Mouse (Mus musculus) G1E (cell line): ENCODE data around the gene Mybpc3. TPM values are rescaled to one million over a fixed set of nuclear protein-coding genes. Genes with fewer than 3 reads are reported as not detected.

ENCODE experiments used
- ATAC-seq: 2 replicates; pipeline ENCODE4 v1.8.0; 2016; ENCODE audit warnings: mild to moderate bottlenecking; ENCODE audit not compliant: insufficient number of reproducible peaks, poor library complexity, low FRiP score, severe bottlenecking; ENCODE audit errors: extremely low read depth
- DNase-seq: peaks from one replicate; pipeline ENCODE4 v3.0.0; 2012; ENCODE audit warnings: low spot score
- H3K27me3 ChIP-seq: 2 replicates; pipeline ENCODE4 v1.6.1; 2012; ENCODE audit warnings: mild to moderate bottlenecking, low read length, inconsistent platforms; ENCODE audit not compliant: insufficient read depth
- H3K36me3 ChIP-seq: replicated peaks from 2 replicates; pipeline ENCODE3; 2012; ENCODE audit warnings: mild to moderate bottlenecking, inconsistent platforms
- H3K4me1 ChIP-seq: 2 replicates; pipeline ENCODE4 v1.6.1; 2012; ENCODE audit warnings: low read depth, low read length, inconsistent platforms, mixed read lengths; ENCODE audit not compliant: insufficient read depth
- H3K4me3 ChIP-seq: 2 replicates; pipeline ENCODE4 v1.5.1; 2012; ENCODE audit warnings: low read depth, mild to moderate bottlenecking, inconsistent platforms, low read length, moderate library complexity, mixed read lengths
- H3K9me3 ChIP-seq: replicated peaks from 2 replicates; pipeline ENCODE4 v1.6.1; 2012; ENCODE audit warnings: inconsistent platforms
- CTCF ChIP-seq: IDR thresholded peaks from 2 replicates; pipeline ENCODE4 v1.5.1; 2012; ENCODE audit warnings: low read depth, low read length, inconsistent platforms, mixed read lengths
- GATA1 ChIP-seq: IDR thresholded peaks from 2 replicates; pipeline ENCODE4 v1.6.1; 2012; ENCODE audit warnings: borderline replicate concordance, low read length, inconsistent platforms, mixed read lengths
- GATA2 ChIP-seq: IDR thresholded peaks from 2 replicates; pipeline ENCODE4 v1.6.1; 2012; ENCODE audit warnings: low read depth, low read length, inconsistent platforms, borderline replicate concordance
- POLR2AphosphoS5 ChIP-seq: IDR thresholded peaks from 2 replicates; pipeline ENCODE4 v1.6.1; 2012; ENCODE audit warnings: low read depth, low read length, inconsistent platforms; ENCODE audit not compliant: insufficient replicate concordance
- TAL1 ChIP-seq: conservative IDR thresholded peaks from 2 replicates; pipeline ENCODE4 v1.6.1; 2012; ENCODE audit warnings: low read depth, low read length, inconsistent platforms, mixed read lengths
- polyA plus RNA-seq: library from polyadenylated mRNA; stranded (reverse); fragments of >175 nt; gene quantifications from 2 replicates; pipeline ENCODE4 v1.2.3, GENCODE M21; 2012
- total RNA-seq, 2 experiments: library from RNA; stranded (forward) in 1 of 2; stranded (reverse) in 1 of 2; fragments of 200-1000 nt in 1 of 2; fragments of >200 nt in 1 of 2; fragmentation: Nextera tagmentation in 1 of 2; gene quantifications; 2 replicates each; pipeline ENCODE4 v1.2.3; 2014 to 2017

Mybpc3 gene
- total and polyA plus RNA-seq, 3 experiments: not detected

DNA sequence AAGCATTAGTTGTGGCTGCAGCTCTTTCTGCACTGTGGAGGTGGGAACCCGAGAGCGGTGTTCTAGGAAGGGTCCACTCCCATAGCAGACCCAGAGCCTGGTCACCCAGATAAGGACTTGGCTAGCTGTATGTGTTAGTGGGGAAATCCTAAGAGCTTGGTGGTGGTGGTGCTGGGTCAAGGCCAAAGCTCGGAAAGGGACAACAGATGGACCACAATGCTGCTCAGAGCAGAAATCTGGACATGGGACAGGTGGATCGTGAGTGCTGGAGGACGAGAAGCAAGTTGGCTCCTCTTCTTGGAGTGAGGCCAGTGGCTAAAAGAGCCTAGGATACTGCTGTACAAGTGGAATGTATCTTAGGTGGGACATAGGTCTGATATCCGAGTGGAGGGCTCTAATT lies 1.6 kb downstream of the Mybpc3 start:
- ATAC-seq: no peak
- H3K27me3 ChIP-seq: peaks cover 54% of the 10 kb centered on the region
- TF ChIP-seq POLR2AphosphoS5 (no peak), GATA2 (no peak), CTCF (no peak), TAL1 (no peak), GATA1 (no peak)
- no peak overlapping the region for H3K4me3 ChIP-seq
- peaks cover 13% of the 10 kb centered on the region for H3K4me1 ChIP-seq
- H3K9me3 ChIP-seq: no peaks in the 10 kb centered on the region
- H3K36me3 ChIP-seq: peaks cover 31% of the 10 kb centered on the region
- no peak for DNase-seq

DNA sequence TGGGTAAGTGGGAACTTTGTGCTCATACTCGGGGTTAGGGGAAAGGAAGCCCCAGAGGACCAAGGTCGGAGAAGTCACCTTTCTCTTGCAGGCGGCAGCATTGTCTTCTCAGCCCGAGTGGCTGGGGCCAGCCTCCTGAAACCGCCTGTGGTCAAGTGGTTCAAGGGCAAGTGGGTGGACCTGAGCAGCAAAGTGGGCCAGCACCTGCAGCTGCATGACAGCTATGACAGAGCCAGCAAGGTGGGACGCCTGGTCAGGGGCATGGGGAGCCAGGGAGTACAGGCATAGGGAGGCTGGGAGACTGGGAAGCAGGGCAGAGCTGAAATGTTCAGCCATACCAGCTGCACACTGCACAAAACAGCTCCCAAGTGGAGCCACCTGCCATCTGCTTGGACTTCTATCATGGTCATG lies 2.3 kb downstream of the Mybpc3 start:
- Histone ChIP-seq H3K9me3 (no peaks in the 10 kb centered on the region), H3K4me3 (no peak overlapping the region), H3K36me3 (peaks cover 24% of the 10 kb centered on the region), H3K27me3 (peaks cover 57% of the 10 kb centered on the region), H3K4me1 (peaks cover 8% of the 10 kb centered on the region)
- no peak for ATAC-seq
- TF ChIP-seq CTCF (no peak), TAL1 (no peak), POLR2AphosphoS5 (no peak), GATA2 (no peak), GATA1 (no peak)
- no peak for DNase-seq

GRCm38 (mm10) chr2:91121011-91121410 lies 3.1 kb downstream of the Mybpc3 start:
- peaks cover 8% of the 10 kb centered on the region for H3K4me1 ChIP-seq
- H3K4me3 ChIP-seq: no peak overlapping the region
- H3K36me3 ChIP-seq: peaks cover 17% of the 10 kb centered on the region
- TF ChIP-seq TAL1 (no peak), GATA1 (no peak), GATA2 (no peak)
- ATAC-seq (no peak), DNase-seq (no peak)
- no peaks in the 10 kb centered on the region for H3K9me3 ChIP-seq
- H3K27me3 ChIP-seq: peaks cover 63% of the 10 kb centered on the region

DNA sequence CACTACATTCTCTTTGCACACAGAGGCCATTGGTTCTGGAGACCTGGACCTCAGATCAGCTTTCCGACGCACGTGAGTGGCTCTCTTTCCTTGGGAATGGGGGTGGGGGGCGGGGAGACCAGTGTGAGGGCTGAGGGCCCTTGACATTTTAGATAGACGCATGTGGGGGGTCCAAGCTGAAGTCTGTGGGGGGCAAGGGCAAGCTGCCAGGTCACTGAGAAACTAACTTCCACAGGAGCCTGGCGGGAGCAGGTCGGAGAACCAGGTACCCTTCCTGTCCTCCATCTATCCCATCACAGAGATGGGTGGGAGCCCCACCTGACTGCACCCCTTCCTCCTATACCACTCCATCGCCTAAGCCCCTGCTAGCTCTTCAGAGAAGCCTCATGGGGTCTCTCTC lies 3.6 kb downstream of the Mybpc3 start:
- DNase-seq (no peak), ATAC-seq (no peak)
- Histone ChIP-seq H3K4me1 (peaks cover 8% of the 10 kb centered on the region), H3K4me3 (no peak overlapping the region), H3K9me3 (no peaks in the 10 kb centered on the region), H3K27me3 (peaks cover 66% of the 10 kb centered on the region), H3K36me3 (peaks cover 12% of the 10 kb centered on the region)
- TF ChIP-seq TAL1: no peak
- TF ChIP-seq CTCF: no peak
- TF ChIP-seq GATA1: no peak
- no peak for TF ChIP-seq POLR2AphosphoS5
- no peak for TF ChIP-seq GATA2

GRCm38 (mm10) chr2:91123521-91123920 lies 5.6 kb downstream of the Mybpc3 start:
- Histone ChIP-seq H3K27me3 (peaks cover 77% of the 10 kb centered on the region), H3K4me1 (peaks cover 2% of the 10 kb centered on the region)
- no peak for ATAC-seq

GRCm38 (mm10) chr2:91125101-91125500 lies 7.2 kb downstream of the Mybpc3 start:
- H3K27me3 ChIP-seq: peaks cover 79% of the 10 kb centered on the region
- no peak for ATAC-seq

More at GRCm38 (mm10) chr2:91123521-91123920, 5.6 kb downstream of the Mybpc3 start:
- TF ChIP-seq POLR2AphosphoS5 (no peak), GATA1 (no peak), GATA2 (no peak), CTCF (no peak)
- Histone ChIP-seq H3K4me3 (no peak overlapping the region), H3K9me3 (no peaks in the 10 kb centered on the region), H3K36me3 (no peaks in the 10 kb centered on the region)
- DNase-seq: no peak

GRCm38 (mm10) chr2:91128761-91129160 lies 10.8 kb downstream of the Mybpc3 start:
- H3K36me3 ChIP-seq: no peaks in the 10 kb centered on the region
- H3K27me3 ChIP-seq: peaks cover 72% of the 10 kb centered on the region
- H3K9me3 ChIP-seq: no peaks in the 10 kb centered on the region
- peaks cover 3% of the 10 kb centered on the region; the same call in 1 of the 2 replicates for H3K4me1 ChIP-seq
- DNase-seq: no peak
- no peak overlapping the region for H3K4me3 ChIP-seq
- TF ChIP-seq CTCF: no peak
- no peak for TF ChIP-seq GATA1
- no peak for TF ChIP-seq GATA2
- TF ChIP-seq TAL1: no peak
- TF ChIP-seq POLR2AphosphoS5: no peak
- no peak for ATAC-seq

More at GRCm38 (mm10) chr2:91125101-91125500, 7.2 kb downstream of the Mybpc3 start:
- Histone ChIP-seq H3K4me1 (peaks cover 3% of the 10 kb centered on the region; the same call in 1 of the 2 replicates), H3K36me3 (no peaks in the 10 kb centered on the region), H3K9me3 (no peaks in the 10 kb centered on the region), H3K4me3 (no peak overlapping the region)
- TF ChIP-seq GATA1 (no peak), TAL1 (no peak), POLR2AphosphoS5 (no peak), CTCF (no peak), GATA2 (no peak)
- DNase-seq: no peak
